Mouse (Mus musculus) olfactory bulb, adult 2 months (tissue): ENCODE data around the gene Efnb3.

Source experiments
- CTCF ChIP-seq: fragments of 200-500 bp; IDR thresholded peaks from 2 replicates; pipeline ENCODE4 v1.5.1; 2012; ENCODE audit warnings: low read depth, mild to moderate bottlenecking, low read length, moderate library complexity; ENCODE audit not compliant: insufficient read depth
- POLR2A ChIP-seq: fragments of 200-500 bp; IDR thresholded peaks from 2 replicates; pipeline ENCODE4 v1.6.1; 2012; ENCODE audit warnings: mild to moderate bottlenecking, low read depth, low read length, moderate library complexity; ENCODE audit not compliant: insufficient read depth

DNA sequence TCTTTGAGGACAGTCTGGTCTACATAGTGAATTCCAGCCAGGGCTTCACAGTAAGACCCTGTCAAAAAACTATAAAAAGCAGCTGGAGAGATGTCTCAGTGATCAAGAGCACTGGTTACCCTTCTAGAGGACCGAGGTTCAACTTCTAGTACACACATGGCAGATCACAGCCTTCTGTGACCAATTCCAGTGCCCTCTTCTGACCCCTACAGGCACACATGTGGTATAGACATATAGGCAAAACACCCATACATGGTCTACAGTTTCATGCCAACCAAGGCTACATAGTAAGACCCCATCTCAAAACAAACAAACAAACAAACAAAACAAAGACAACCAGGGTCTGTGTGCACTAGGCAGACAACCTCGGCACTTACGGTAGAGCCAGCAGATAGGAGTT lies 15.2 kb upstream of the Efnb3 start:
- TF ChIP-seq POLR2A, result no peak
- no peak for TF ChIP-seq CTCF
